Comparison of ENCODE assay signal across 20 mouse cellular contexts in genomic region chr14:123110533-123110932, GRCm38 (mm10).
"Had no signal": no experiment of that assay in that cellular context is flagged by ENCODE, and none has a peak within 500 bp of the region (broad histone marks: within the 10 kb centered on the region; RNA-seq: fewer than 3 reads in every experiment).

No protein-coding gene starts in this region.

- DNase-seq: kidney, adult 2 months; layer of hippocampus, adult 9-11 months; liver; lung, adult 18-20 months; lung, postnatal 10 days; lung, postnatal 36 days; retina, postnatal 1 day; thymus, adult 18-20 months; thymus, postnatal 36 days had no signal

- H3K36me3 ChIP-seq: limb, embryonic 10.5 days; limb, embryonic 13.5 days; liver, embryonic 12.5 days; liver, embryonic 15.5 days; lung, embryonic 15.5 days; midbrain, embryonic 15.5 days; neural tube, embryonic 13.5 days had no signal

- H3K9ac ChIP-seq: limb, embryonic 13.5 days; liver, embryonic 12.5 days; liver, embryonic 15.5 days; lung, embryonic 15.5 days; midbrain, embryonic 15.5 days; neural tube, embryonic 13.5 days had no signal

- ATAC-seq: liver, embryonic 12.5 days; midbrain, embryonic 15.5 days had no signal

- H3K4me3 ChIP-seq: layer of hippocampus, adult 2 months; limb, embryonic 10.5 days; limb, embryonic 13.5 days; liver, embryonic 12.5 days; liver, embryonic 15.5 days; lung, embryonic 15.5 days; megakaryocyte, embryonic 14.5 days; midbrain, embryonic 15.5 days; myocyte; neural tube, embryonic 13.5 days had no signal

- H3K27ac ChIP-seq: layer of hippocampus, adult 2 months; limb, embryonic 10.5 days; limb, embryonic 13.5 days; liver, embryonic 12.5 days; liver, embryonic 15.5 days; lung, embryonic 15.5 days; midbrain, embryonic 15.5 days; neural tube, embryonic 13.5 days had no signal

- H3K27me3 ChIP-seq: limb, embryonic 13.5 days; liver, embryonic 12.5 days; liver, embryonic 15.5 days; lung, embryonic 15.5 days; megakaryocyte, embryonic 14.5 days; midbrain, embryonic 15.5 days; neural tube, embryonic 13.5 days had no signal

- H3K4me2 ChIP-seq: limb, embryonic 13.5 days; liver, embryonic 12.5 days; liver, embryonic 15.5 days; lung, embryonic 15.5 days; midbrain, embryonic 11.5 days; midbrain, embryonic 15.5 days; neural tube, embryonic 13.5 days had no signal

- H3K4me1 ChIP-seq: limb, embryonic 10.5 days; limb, embryonic 13.5 days; liver, embryonic 12.5 days; liver, embryonic 15.5 days; lung, embryonic 15.5 days; megakaryocyte, embryonic 14.5 days; midbrain, embryonic 15.5 days; neural tube, embryonic 13.5 days had no signal

- H3K9me3 ChIP-seq: limb, embryonic 10.5 days; limb, embryonic 13.5 days; liver, embryonic 12.5 days; liver, embryonic 15.5 days; lung, embryonic 15.5 days; megakaryocyte, embryonic 14.5 days; midbrain, embryonic 15.5 days; neural tube, embryonic 13.5 days had no signal
